Mouse (Mus musculus): ENCODE results near the gene Gm20834.
"Not testable (repeated sequence)": the region's sequence is repeated elsewhere in the genome, so short reads cannot be mapped to it uniquely, and the experiment has no call there.

Gm20834 gene

DNA sequence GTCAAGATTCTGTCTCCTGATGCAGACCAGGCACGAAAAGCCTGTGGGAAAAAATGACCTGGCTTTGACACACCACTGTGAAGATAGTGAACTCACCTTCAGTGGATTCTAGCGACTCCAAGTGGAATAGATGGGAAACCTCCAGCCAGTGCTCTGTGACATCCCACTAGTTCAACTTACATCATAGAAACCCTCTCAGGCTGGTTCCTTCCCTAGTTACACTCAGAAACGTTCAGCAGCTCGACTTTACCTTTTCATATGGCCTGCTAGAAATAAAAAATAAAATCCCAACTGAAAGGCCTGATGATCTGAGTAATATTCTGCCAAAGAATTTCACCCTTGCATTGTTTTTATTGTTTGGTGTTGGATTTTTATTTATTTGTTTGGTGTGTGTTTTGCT lies at the start of gene Gm20834:
TSS of gene Gm20834 (minus strand) at position 101 of the 400 bp plus-strand sequence.
- not testable (repeated sequence) for DNase-seq
